Mouse (Mus musculus): Measurements from ENCODE around the gene Tsc22d3. TPM values are rescaled to one million over a fixed set of nuclear protein-coding genes. Genes with fewer than 3 reads are reported as not detected.

Tsc22d3 gene
- polyA plus RNA-seq, 1 experiment, result 58.3 TPM

DNA sequence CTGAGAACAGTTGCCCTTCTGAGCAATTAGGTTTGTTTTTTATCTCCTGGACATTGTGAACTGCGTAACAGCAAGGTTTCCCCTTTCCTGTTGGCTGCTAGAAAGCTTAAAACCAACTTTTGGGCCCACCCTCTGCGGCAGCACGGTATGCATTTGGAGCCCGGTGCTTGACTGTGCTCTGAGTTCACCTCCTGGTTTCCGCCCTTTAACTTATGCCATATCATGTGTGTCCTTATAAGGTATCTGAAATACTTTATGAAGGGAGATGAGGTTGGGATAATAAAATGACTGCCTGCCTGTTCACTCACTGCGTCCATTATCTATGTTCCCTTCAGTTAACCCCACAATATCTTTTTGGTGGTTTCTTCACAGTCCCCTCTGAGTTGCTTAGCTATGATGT lies 106.3 kb downstream of the Tsc22d3 start:
- Histone ChIP-seq H3K36me3 (ENCODE audit: control insufficient read depth, insufficient read depth, low read length) (no peaks in the 10 kb centered on the region), H3K4me1 (ENCODE audit: control insufficient read depth, insufficient read depth, insufficient read length, low read length) (no peaks in the 10 kb centered on the region), H3K4me3 (ENCODE audit: low read depth, low read length) (no peak overlapping the region), H3K27ac (ENCODE audit: insufficient read depth, low read depth, low read length) (no peak overlapping the region), H3K27me3 (ENCODE audit: control insufficient read depth, insufficient read depth, low read length) (no peaks in the 10 kb centered on the region)
- WGBS, result 84% methylated on average over 6 of the region's 6 CpGs
- no peak for TF ChIP-seq POLR2A (IDR thresholded peaks at IDR 0.05; ENCODE audit: low read depth, low read length)
- TF ChIP-seq CTCF (IDR thresholded peaks at IDR 0.05; ENCODE audit: extremely low read depth, insufficient read length, insufficient replicate concordance, low read depth, low read length), result no peak

DNA sequence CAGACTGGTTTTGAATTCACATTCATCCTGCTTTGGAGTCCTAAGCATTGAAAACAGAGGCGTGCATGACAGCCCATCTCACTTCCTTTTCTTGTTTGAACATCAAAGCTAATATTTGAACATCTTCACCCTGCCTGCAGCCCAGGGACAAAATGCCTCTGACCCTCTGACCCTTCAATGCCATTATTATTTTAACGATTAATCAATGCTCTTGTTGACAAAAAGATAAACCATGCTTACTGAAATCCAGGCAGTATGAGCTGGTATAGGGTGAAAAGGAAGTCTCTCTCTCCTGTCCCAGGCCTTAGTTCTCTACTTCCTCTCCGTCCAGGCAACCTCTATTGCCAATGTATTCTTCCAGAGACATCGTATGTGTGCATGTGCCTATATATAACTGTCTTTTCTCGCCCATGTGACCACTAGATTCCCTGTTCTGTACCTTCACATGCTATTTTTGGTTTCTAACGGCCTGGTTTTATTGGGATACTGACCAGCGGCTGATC lies 106.9 kb downstream of the Tsc22d3 start:
- Histone ChIP-seq H3K27ac (ENCODE audit: insufficient read depth, low read depth, low read length) (no peak overlapping the region), H3K36me3 (ENCODE audit: control insufficient read depth, insufficient read depth, low read length) (no peaks in the 10 kb centered on the region), H3K4me3 (ENCODE audit: low read depth, low read length) (no peak overlapping the region), H3K4me1 (ENCODE audit: control insufficient read depth, insufficient read depth, insufficient read length, low read length) (no peaks in the 10 kb centered on the region), H3K27me3 (ENCODE audit: control insufficient read depth, insufficient read depth, low read length) (no peaks in the 10 kb centered on the region)
- no peak for TF ChIP-seq CTCF (IDR thresholded peaks at IDR 0.05; ENCODE audit: extremely low read depth, insufficient read length, insufficient replicate concordance, low read depth, low read length)
- TF ChIP-seq POLR2A (IDR thresholded peaks at IDR 0.05; ENCODE audit: low read depth, low read length), result no peak
- 65% methylated on average over 7 of the region's 7 CpGs for WGBS

DNA sequence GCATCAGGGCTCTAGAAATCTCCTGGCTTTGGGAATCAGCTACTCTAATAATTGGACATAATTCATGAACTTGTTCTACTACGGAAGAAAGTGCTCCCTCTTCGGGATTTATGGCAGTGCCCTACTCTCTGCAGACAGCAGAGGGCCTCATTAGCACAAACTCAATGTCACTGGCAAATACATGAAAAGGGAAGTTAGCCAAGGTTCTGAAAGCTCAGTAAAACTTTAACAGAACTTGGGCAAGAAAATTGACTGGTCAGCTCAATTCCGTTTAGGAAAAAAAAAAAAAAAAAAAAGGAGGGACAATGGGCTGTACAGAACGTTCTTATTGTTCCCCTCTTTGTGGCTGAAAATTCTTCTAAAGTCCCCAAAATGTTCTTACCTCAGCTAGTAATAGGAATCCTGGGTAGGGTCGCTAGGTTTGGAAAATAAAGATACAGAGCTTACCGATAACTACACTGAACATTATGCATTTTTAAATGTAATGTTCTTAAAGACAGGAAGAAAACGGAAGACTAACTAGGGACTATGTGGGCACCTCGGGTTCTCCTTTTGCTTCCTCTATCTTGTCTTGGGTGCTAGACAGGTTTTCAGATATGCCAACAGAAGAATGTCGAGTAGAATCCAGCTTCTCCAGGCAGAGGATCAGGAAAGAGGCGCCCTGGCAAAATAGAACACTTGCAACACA lies 108.4 kb downstream of the Tsc22d3 start:
- Histone ChIP-seq H3K27ac (ENCODE audit: insufficient read depth, low read depth, low read length) (no peak overlapping the region), H3K4me3 (ENCODE audit: low read depth, low read length) (no peak overlapping the region), H3K4me1 (ENCODE audit: control insufficient read depth, insufficient read depth, insufficient read length, low read length) (no peaks in the 10 kb centered on the region), H3K36me3 (ENCODE audit: control insufficient read depth, insufficient read depth, low read length) (no peaks in the 10 kb centered on the region), H3K27me3 (ENCODE audit: control insufficient read depth, insufficient read depth, low read length) (no peaks in the 10 kb centered on the region)
- WGBS, result 41% methylated on average over 10 of the region's 10 CpGs
- TF ChIP-seq CTCF (IDR thresholded peaks at IDR 0.05; ENCODE audit: extremely low read depth, insufficient read length, insufficient replicate concordance, low read depth, low read length) (no peak), POLR2A (IDR thresholded peaks at IDR 0.05; ENCODE audit: low read depth, low read length) (no peak)

DNA sequence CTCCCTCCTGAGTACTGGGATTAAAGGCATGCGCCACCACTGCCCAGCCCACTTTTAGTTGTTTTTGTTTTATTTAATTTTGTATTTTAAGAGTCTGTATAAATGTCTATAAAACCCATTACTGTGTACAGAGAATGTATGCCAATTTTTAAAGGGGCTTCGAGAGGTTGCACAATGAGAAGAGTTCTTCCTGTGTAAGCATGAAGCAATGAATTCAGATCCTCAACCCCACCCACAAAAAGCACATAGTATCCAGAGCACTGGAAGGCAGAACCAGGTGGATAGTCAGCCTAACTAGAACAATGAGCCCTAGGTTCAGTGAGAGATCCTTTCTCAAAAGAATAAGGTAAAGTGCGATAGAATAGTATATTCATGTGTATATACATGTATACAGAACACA lies 110.3 kb downstream of the Tsc22d3 start:
- H3K4me3 ChIP-seq (ENCODE audit: low read depth, low read length), result no peak overlapping the region
- no peaks in the 10 kb centered on the region for H3K27me3 ChIP-seq (ENCODE audit: control insufficient read depth, insufficient read depth, low read length)
- no peaks in the 10 kb centered on the region for H3K36me3 ChIP-seq (ENCODE audit: control insufficient read depth, insufficient read depth, low read length)
- no peak overlapping the region for H3K27ac ChIP-seq (ENCODE audit: insufficient read depth, low read depth, low read length)
- WGBS, result 86% methylated on average over 3 of the region's 3 CpGs
- TF ChIP-seq POLR2A (IDR thresholded peaks at IDR 0.05; ENCODE audit: low read depth, low read length) (no peak), CTCF (IDR thresholded peaks at IDR 0.05; ENCODE audit: extremely low read depth, insufficient read length, insufficient replicate concordance, low read depth, low read length) (no peak)
- H3K4me1 ChIP-seq (ENCODE audit: control insufficient read depth, insufficient read depth, insufficient read length, low read length), result no peaks in the 10 kb centered on the region

Other genes starting within 250 kb of the Tsc22d3 start
- gene Prps1, start 144.0 kb downstream of the Tsc22d3 start, polyA plus RNA-seq (2012; rRNA removed), result 1.7 and 3.4 TPM in 2 replicates
- gene Mid2, start 63.9 kb upstream of the Tsc22d3 start, polyA plus RNA-seq (2012; rRNA removed), result 5.4 TPM in 2 replicates
- not detected in 2 replicates for gene Tex13b, start 212.8 kb upstream of the Tsc22d3 start, polyA plus RNA-seq (2012; rRNA removed)